Mouse (Mus musculus): Measurements from ENCODE around the gene Gpat2. TPM values are rescaled to one million over a fixed set of nuclear protein-coding genes. Genes with fewer than 3 reads are reported as not detected.

Gpat2 gene
- polyA plus RNA-seq, 1 experiment from 2014 or later, result 0.05 TPM

DNA sequence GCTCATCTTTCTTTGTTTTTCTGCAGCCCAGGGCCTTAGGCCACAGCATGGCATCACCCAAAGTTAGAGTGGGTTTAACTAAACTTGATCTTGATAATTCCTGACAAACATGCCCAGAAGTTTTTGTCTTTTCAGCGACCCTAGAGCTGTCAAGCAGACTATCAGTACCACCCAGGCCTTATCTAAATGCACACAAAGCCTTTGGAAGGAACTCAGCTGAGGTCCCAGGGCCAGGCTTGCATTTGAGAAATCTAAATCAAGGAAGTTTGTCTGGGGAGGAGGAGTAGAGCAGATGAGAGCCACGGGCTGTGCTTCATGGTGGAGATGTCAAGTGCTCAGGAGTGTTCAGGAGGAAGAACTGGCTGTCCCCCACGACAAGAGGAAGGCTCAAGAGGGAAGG is 21.8 kb downstream of the Gpat2 start:
- ATAC-seq (ENCODE audit: low FRiP score), result no peak
- H3K36me3 ChIP-seq, result 0 out of 2 replicates have a peak, but pooled peaks cover under 1% of the 10 kb centered on the region
- 54% methylated on average over 3 of the region's 3 CpGs for WGBS
- no peak overlapping the region for H3K4me2 ChIP-seq
- H3K27ac ChIP-seq (replicated peaks), result no peak overlapping the region
- H3K4me3 ChIP-seq (replicated peaks), result no peak overlapping the region
- no peak overlapping the region for H3K9ac ChIP-seq (replicated peaks)
- H3K9me3 ChIP-seq (replicated peaks), result no peaks in the 10 kb centered on the region
- peaks cover 25% of the 10 kb centered on the region for H3K4me1 ChIP-seq
- 0 out of 2 replicates have a peak, but pooled peaks cover 9% of the 10 kb centered on the region for H3K27me3 ChIP-seq (replicated peaks)

- H3K9ac ChIP-seq (replicated peaks), result no peak overlapping the region
- 55% methylated on average over 7 of the region's 7 CpGs for WGBS
- H3K4me2 ChIP-seq, result no peak overlapping the region
- H3K27me3 ChIP-seq (replicated peaks), result peaks cover 20% of the 10 kb centered on the region; the same call in 1 of the 2 replicates
- no peaks in the 10 kb centered on the region for H3K36me3 ChIP-seq
- H3K4me3 ChIP-seq (replicated peaks), result no peak overlapping the region
- peaks cover 3% of the 10 kb centered on the region for H3K4me1 ChIP-seq
- no peaks in the 10 kb centered on the region for H3K9me3 ChIP-seq (replicated peaks)
- ATAC-seq (ENCODE audit: low FRiP score), result no peak
- no peak overlapping the region for H3K27ac ChIP-seq (replicated peaks)
These were observed 24.7 kb downstream of the Gpat2 start for GRCm38 (mm10) chr2:127449691-127450090.

DNA sequence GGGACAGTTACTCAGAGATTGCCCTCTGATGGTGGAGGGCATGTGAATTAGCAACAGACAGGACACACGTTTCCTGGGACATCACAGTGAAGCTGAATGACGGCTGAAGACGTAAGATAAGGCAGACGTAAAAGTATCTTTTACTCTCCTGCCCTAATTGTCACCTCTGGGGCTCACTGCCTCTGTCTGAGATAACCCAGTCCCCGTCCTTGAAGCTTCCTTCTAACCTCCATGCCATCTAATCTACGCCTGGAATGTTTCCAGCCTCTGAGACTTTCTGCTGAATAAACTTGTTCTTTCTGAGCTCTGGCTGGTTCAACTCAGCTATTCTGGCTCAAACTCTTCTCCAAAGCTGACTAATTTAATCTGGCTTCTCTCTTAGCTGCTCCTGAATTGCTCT is 26.7 kb downstream of the Gpat2 start:
- Histone ChIP-seq H3K36me3 (no peaks in the 10 kb centered on the region), H3K27me3 (replicated peaks) (peaks cover 20% of the 10 kb centered on the region; the same call in 1 of the 2 replicates), H3K4me3 (replicated peaks) (no peak overlapping the region), H3K4me1 (no peaks in the 10 kb centered on the region), H3K9ac (replicated peaks) (no peak overlapping the region), H3K27ac (replicated peaks) (no peak overlapping the region), H3K4me2 (no peak overlapping the region), H3K9me3 (replicated peaks) (no peaks in the 10 kb centered on the region)
- no peak for ATAC-seq (ENCODE audit: low FRiP score)
- 47% methylated on average over 6 of the region's 6 CpGs for WGBS

GRCm38 (mm10) chr2:127453141-127453540 is 28.1 kb downstream of the Gpat2 start:
- no peaks in the 10 kb centered on the region for H3K9me3 ChIP-seq (replicated peaks)
- no peaks in the 10 kb centered on the region for H3K36me3 ChIP-seq
- H3K4me3 ChIP-seq (replicated peaks), result no peak overlapping the region
- 82% methylated on average over 9 of the region's 9 CpGs for WGBS
- H3K4me2 ChIP-seq, result no peak overlapping the region
- H3K9ac ChIP-seq (replicated peaks), result no peak overlapping the region
- no peak overlapping the region for H3K27ac ChIP-seq (replicated peaks)
- no peaks in the 10 kb centered on the region for H3K4me1 ChIP-seq
- no peak for ATAC-seq (ENCODE audit: low FRiP score)
- H3K27me3 ChIP-seq (replicated peaks), result peaks cover 19% of the 10 kb centered on the region; the same call in 1 of the 2 replicates

- Histone ChIP-seq H3K27ac (replicated peaks) (no peak overlapping the region), H3K36me3 (no peaks in the 10 kb centered on the region), H3K4me1 (no peaks in the 10 kb centered on the region), H3K9ac (replicated peaks) (no peak overlapping the region), H3K4me2 (no peak overlapping the region), H3K4me3 (replicated peaks) (no peak overlapping the region), H3K9me3 (replicated peaks) (no peaks in the 10 kb centered on the region), H3K27me3 (replicated peaks) (peaks cover 16% of the 10 kb centered on the region; the same call in 1 of the 2 replicates)
- no peak for ATAC-seq (ENCODE audit: low FRiP score)
- WGBS, result 3% methylated on average over 5 of the region's 5 CpGs
These were observed 28.8 kb downstream of the Gpat2 start for GRCm38 (mm10) chr2:127453764-127454163.

DNA sequence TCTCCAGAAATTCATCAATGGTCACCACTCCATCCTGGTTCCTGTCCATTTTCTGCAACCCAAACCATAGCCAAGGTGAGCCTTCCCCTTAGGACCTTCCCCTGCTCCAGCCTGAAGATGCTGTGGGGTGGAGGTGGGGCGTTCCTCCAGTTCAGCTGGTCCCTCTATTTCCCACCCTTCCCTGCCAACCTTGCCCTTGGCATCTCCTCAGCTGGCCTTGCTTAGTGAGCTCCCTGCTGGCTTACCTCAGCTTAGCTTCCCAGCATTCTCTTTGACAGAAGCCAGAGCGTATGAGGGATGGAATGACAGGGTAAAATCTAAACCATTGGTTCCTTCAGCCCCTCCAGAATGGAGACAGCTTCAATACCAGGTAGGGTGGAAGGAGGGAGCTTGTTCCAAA is 34.3 kb downstream of the Gpat2 start:
- H3K9me3 ChIP-seq (replicated peaks), result no peaks in the 10 kb centered on the region
- no peak overlapping the region for H3K4me3 ChIP-seq (replicated peaks)
- no peak overlapping the region for H3K4me2 ChIP-seq
- no peaks in the 10 kb centered on the region for H3K4me1 ChIP-seq
- no peak for ATAC-seq (ENCODE audit: low FRiP score)
- H3K27ac ChIP-seq (replicated peaks), result no peak overlapping the region
- H3K27me3 ChIP-seq (replicated peaks), result 0 out of 2 replicates have a peak, but pooled peaks cover under 1% of the 10 kb centered on the region
- H3K9ac ChIP-seq (replicated peaks), result no peak overlapping the region
- WGBS, result 87% methylated on average over 2 of the region's 2 CpGs
- H3K36me3 ChIP-seq, result no peaks in the 10 kb centered on the region

- H3K36me3 ChIP-seq, result no peaks in the 10 kb centered on the region
- no peaks in the 10 kb centered on the region for H3K4me1 ChIP-seq
- no peak overlapping the region for H3K4me2 ChIP-seq
- H3K27ac ChIP-seq (replicated peaks), result no peak overlapping the region
- no peak overlapping the region for H3K4me3 ChIP-seq (replicated peaks)
- ATAC-seq (ENCODE audit: low FRiP score), result no peak
- WGBS, result 60% methylated on average over 9 of the region's 9 CpGs
- H3K9me3 ChIP-seq (replicated peaks), result no peaks in the 10 kb centered on the region
- no peak overlapping the region for H3K9ac ChIP-seq (replicated peaks)
- no peaks in the 10 kb centered on the region for H3K27me3 ChIP-seq (replicated peaks)
These were observed 36.4 kb downstream of the Gpat2 start for GRCm38 (mm10) chr2:127461351-127461750.

DNA sequence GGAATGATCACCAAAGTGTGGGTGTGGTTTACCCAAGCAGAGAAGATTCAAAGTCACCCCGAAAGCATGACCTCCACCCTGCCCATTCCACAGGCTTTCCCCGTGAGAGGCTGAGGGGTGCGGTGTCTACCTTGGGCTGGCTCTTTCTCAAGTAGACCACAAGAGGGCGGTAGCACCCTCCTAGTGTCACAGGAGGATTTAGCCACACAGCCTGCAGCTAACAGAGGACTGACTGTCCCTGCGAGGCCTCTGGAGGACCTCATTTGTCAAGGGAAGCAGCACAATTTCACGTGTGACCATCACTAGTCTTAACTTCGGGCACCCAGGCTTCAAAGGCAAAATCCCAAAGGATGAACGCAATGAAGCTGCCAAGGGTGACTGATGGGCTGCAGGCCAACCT is 37.3 kb downstream of the Gpat2 start:
- ATAC-seq (ENCODE audit: low FRiP score), result peak; percentile 78; the same call in 1 of the 2 replicates
- no peaks in the 10 kb centered on the region for H3K4me1 ChIP-seq
- H3K27me3 ChIP-seq (replicated peaks), result no peaks in the 10 kb centered on the region
- no peak overlapping the region for H3K4me3 ChIP-seq (replicated peaks)
- no peak overlapping the region for H3K9ac ChIP-seq (replicated peaks)
- WGBS, result 11% methylated on average over 8 of the region's 8 CpGs
- no peaks in the 10 kb centered on the region for H3K9me3 ChIP-seq (replicated peaks)
- H3K4me2 ChIP-seq, result no peak overlapping the region
- no peaks in the 10 kb centered on the region for H3K36me3 ChIP-seq
- H3K27ac ChIP-seq (replicated peaks), result no peak overlapping the region

DNA sequence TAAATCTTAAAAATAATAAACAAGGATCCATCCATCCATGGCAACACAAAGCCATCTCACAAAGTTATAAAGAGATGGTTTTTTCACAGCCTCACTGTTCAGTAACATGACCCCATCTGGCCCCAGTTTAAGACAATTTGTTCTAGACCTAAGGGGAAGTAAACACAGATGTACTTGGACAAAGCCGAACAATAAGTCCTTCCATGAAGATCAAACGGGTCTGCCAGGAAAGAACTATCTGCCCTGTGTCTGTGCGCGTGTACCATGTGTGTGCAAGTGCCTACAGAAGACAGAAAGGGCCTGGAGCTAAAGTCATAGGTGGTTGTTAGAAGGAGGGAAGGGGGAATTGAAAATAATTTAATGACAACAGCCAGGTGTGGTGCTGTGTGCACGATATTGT is 45.2 kb downstream of the Gpat2 start:
- Histone ChIP-seq H3K4me3 (replicated peaks) (no peak overlapping the region), H3K4me1 (no peaks in the 10 kb centered on the region), H3K27ac (replicated peaks) (no peak overlapping the region), H3K36me3 (no peaks in the 10 kb centered on the region), H3K9me3 (replicated peaks) (no peaks in the 10 kb centered on the region), H3K4me2 (no peak overlapping the region), H3K27me3 (replicated peaks) (peaks cover 3% of the 10 kb centered on the region; the same call in 1 of the 2 replicates), H3K9ac (replicated peaks) (no peak overlapping the region)
- 85% methylated on average over 5 of the region's 5 CpGs for WGBS
- no peak for ATAC-seq (ENCODE audit: low FRiP score)

- WGBS, result 89% methylated on average over 10 of the region's 10 CpGs
- Histone ChIP-seq H3K27me3 (replicated peaks) (peaks cover 3% of the 10 kb centered on the region; the same call in 1 of the 2 replicates), H3K4me1 (no peaks in the 10 kb centered on the region), H3K27ac (replicated peaks) (no peak overlapping the region), H3K36me3 (no peaks in the 10 kb centered on the region), H3K9ac (replicated peaks) (no peak overlapping the region), H3K9me3 (replicated peaks) (no peaks in the 10 kb centered on the region), H3K4me2 (no peak overlapping the region), H3K4me3 (replicated peaks) (no peak overlapping the region)
- no peak for ATAC-seq (ENCODE audit: low FRiP score)
These were observed 45.7 kb downstream of the Gpat2 start for GRCm38 (mm10) chr2:127470661-127471060.

DNA sequence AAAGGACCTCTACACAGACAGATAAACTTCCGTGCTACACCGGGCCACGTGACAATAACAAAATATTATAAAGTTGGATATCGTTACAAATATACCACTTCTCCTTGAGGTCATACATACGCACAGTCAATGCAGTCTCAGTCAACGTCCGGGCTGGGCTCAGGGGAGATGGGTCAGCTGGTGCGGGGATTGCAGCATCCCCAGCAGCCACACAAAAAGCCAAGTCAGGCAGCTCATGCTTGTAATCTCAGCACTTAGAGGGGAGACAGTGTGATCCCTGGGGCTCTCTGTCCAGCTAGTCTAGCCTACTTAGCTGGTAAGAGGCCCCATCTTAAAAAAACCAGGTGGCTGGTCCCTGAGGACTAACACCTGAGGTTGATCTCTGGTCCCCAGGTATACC is 46.3 kb downstream of the Gpat2 start:
- ATAC-seq (ENCODE audit: low FRiP score), result no peak
- no peaks in the 10 kb centered on the region for H3K4me1 ChIP-seq
- 86% methylated on average over 8 of the region's 8 CpGs for WGBS
- peaks cover 5% of the 10 kb centered on the region; the same call in 1 of the 2 replicates for H3K27me3 ChIP-seq (replicated peaks)
- no peak overlapping the region for H3K9ac ChIP-seq (replicated peaks)
- H3K4me2 ChIP-seq, result no peak overlapping the region
- H3K36me3 ChIP-seq, result no peaks in the 10 kb centered on the region
- H3K27ac ChIP-seq (replicated peaks), result no peak overlapping the region
- H3K4me3 ChIP-seq (replicated peaks), result no peak overlapping the region
- no peaks in the 10 kb centered on the region for H3K9me3 ChIP-seq (replicated peaks)

- Histone ChIP-seq H3K9ac (replicated peaks) (no peak overlapping the region), H3K4me2 (no peak overlapping the region), H3K4me3 (replicated peaks) (no peak overlapping the region), H3K4me1 (no peaks in the 10 kb centered on the region), H3K27me3 (replicated peaks) (peaks cover 7% of the 10 kb centered on the region; the same call in 1 of the 2 replicates), H3K9me3 (replicated peaks) (no peaks in the 10 kb centered on the region), H3K27ac (replicated peaks) (no peak overlapping the region), H3K36me3 (no peaks in the 10 kb centered on the region)
- 81% methylated on average over 3 of the region's 3 CpGs for WGBS
- ATAC-seq (ENCODE audit: low FRiP score), result no peak
These were observed 47.3 kb downstream of the Gpat2 start for GRCm38 (mm10) chr2:127472279-127472678.

GRCm38 (mm10) chr2:127479210-127479609 is 54.2 kb downstream of the Gpat2 start:
- H3K4me1 ChIP-seq, result peaks cover 26% of the 10 kb centered on the region
- H3K36me3 ChIP-seq, result no peaks in the 10 kb centered on the region
- no peak overlapping the region for H3K4me3 ChIP-seq (replicated peaks)
- 79% methylated on average over 4 of the region's 4 CpGs for WGBS
- H3K27me3 ChIP-seq (replicated peaks), result peaks cover 63% of the 10 kb centered on the region
- no peak for ATAC-seq (ENCODE audit: low FRiP score)
- no peaks in the 10 kb centered on the region for H3K9me3 ChIP-seq (replicated peaks)
- H3K27ac ChIP-seq (replicated peaks), result no peak overlapping the region
- H3K9ac ChIP-seq (replicated peaks), result no peak overlapping the region
- H3K4me2 ChIP-seq, result no peak overlapping the region

Data from neural tube, embryonic 15.5 days (tissue).